Mouse (Mus musculus) liver, adult 2 months (tissue): ENCODE results near the gene Senp3.

Experiments
- CTCF ChIP-seq: fragments of 200-500 bp; IDR thresholded peaks from 2 replicates; pipeline ENCODE4 v1.5.1; 2011; ENCODE audit warnings: low read depth, low read length, control low read depth
- POLR2A ChIP-seq: fragments of 200-500 bp; IDR thresholded peaks from 2 replicates; pipeline ENCODE4 v1.6.1; 2011; ENCODE audit warnings: low read length, control low read depth; ENCODE audit not compliant: insufficient read depth; ENCODE audit errors: extremely low read depth

DNA sequence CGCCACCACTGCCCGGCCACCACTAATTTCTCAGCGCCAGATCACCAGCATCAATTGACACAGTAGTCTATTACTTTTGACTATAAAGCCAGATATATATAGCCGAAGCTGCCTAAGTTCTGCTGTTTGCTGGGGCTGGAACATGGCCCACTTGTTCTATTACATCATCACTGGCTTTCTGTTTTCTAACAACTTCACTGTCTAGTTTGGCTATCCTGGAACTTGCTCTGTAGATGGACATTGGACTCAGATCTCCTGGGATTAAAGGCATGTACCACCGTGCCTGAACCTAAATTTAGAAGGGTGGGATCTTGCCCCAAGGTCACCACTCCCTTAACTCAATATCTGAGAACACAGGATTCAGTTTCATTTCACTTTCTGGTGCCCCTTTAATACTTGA is 36.0 kb downstream of the Senp3 start:
- TF ChIP-seq CTCF = no peak
- TF ChIP-seq POLR2A = no peak
